Mouse (Mus musculus): ENCODE measurements at regions not wholly inside any gene's neighbourhood (a gene's known extent, or its start where the extent isn't known, plus 50 kb on each side); places are given as distances from the start of the nearest gene placed in this dataset.

- TF ChIP-seq CTCF (IDR thresholded peaks at IDR 0.05; ENCODE audit: borderline replicate concordance, control insufficient read depth, extremely low read depth, insufficient read depth, low read length, poor library complexity) (no peak), POLR2A (IDR thresholded peaks at IDR 0.05; ENCODE audit: control insufficient read depth, extremely low read depth, insufficient read depth, low read length, poor library complexity) (no peak)
Observed at GRCm38 (mm10) chr8:11116534-11116933, 108.3 kb upstream of the Irs2 start.
